Mouse (Mus musculus) layer of hippocampus, adult 11-12 months (tissue): Measurements from ENCODE around the gene Actl10.

Experiments
- DNase-seq: peaks from one replicate; pipeline ENCODE4 v3.0.0; 2022; ENCODE audit warnings: low spot score

The Actl10 gene

DNA sequence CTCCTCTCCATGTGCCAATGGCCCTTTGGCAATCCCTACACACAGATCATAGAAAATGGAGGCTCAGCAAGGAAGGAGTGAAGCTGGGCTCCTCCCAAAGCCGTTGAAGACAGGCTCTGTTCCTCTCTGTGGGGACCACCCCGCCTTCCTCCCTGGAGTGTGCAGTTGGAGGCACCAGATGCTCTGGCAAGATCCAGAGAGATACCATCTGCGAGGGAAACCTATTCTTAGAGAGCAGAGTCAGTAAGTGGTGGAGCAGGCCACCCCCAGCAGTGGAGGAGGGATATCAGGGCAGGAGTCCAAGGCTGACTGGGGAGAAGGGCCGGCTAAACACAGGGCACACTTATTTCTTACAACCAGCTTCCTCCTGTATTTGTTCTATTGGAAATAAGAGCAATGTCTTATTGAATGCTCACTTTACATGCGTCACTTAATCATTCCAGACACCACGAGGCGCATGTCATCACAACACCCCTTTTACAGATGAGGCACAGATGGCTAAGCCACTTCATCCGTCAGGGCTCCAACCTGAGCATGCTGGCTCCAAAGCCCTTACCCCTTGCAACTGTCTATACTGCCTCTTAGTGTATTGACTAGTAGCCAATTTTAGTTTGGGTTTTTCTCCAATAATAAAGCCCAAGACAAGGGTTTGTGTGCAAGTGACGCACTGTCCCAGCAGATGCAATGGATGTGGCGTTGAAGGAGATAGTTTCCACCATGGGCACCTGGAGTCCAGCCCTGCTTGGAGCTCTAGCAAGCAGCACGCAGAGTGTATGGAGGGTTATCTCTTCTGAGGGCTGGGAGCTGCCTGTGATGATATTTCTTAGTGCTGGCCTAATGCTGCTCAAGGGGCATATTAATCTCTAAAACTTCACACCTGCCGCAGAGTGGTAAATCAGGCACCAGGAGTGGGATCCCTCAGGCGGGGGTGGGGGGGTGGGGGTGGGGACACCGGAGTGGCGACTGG lies 32.6 kb downstream of the Actl10 start:
- peak; percentile 90 for DNase-seq

DNA sequence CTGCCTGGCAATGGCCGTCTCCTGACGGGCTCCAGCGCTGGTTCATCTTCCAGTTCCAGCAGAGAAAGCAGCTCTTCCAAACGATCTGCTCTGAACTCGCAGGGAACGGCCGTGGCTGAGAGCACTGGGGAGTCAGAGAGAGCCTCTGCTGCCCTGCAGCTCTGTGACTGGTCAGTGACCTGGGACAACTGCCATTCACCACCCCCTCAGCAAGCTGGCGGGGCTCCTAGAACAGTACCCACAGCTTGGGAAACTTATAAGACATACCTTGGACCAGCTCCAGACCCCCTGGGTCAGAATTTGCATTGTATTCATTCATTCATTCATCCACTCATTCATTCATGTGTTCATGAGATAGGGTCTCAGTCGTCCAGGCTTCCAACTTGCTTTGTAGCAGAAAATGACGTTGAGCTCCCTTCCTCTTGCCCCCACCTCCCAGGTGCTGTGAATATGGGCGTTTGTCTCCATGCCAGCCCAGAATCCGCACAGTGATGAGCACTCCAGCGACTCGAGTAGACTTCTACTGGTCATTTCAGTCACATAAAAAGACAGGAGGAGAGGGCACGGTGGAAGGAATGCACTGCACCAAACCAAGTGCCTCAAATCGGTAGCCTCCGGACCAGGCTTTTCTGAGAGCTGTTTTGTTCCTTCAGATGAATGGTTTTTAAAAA lies 33.5 kb downstream of the Actl10 start:
- no peak for DNase-seq

DNA sequence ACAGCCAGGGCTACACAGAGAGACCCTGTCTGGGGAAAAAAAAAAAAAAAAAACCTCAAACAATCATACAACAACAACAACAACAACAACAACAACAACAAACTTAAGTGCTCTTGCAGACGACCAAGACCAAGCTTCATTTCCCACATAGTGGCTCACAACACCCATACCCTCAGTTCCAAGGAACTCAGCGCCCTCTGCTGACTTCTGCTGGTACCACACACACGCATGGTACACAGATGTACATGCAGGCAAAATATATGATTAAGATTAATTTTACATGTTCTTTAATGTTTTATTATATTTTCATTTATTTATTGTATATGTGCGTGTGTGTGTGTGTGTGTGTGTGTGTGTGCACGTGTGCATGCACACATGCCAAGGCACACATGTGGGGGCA lies 34.8 kb downstream of the Actl10 start:
- DNase-seq = no peak

DNA sequence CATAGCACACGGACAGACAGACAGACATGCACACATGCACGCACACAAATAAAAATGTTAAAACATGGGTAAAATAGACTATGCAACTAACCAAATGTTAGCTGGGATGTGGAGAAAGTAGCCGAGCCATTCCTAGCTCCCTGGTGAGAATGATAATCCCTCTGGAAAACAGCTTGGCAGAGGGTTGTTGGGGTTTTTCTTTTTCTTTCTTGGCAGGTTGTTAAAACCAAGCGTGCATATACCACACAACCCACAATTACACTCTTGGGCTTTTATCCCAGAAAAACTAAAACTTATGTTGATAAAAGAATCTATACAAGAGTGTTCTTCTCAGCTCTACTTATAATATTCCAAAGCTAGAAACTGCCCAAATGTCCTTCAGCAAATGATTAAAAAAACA lies 37.5 kb downstream of the Actl10 start:
- no peak for DNase-seq

DNA sequence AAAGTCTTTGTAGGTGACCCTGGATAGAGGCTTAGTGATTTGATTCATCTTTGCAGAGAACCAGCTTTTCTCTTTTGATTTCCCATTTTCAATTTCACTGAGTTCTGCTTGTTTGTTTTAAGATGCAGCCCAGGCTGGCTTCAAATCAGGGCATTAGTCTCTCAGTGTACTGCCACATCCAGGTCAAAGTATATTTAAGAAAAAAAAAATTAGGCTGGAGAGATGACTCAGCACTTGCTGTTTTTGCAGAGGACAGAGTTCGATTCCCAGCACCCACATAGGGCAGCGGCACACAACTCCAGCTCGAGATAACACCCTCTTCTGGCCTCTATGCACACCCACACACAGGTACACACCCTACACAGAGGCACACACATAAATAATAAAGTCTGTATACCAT lies 39.7 kb downstream of the Actl10 start:
- DNase-seq = no peak

DNA sequence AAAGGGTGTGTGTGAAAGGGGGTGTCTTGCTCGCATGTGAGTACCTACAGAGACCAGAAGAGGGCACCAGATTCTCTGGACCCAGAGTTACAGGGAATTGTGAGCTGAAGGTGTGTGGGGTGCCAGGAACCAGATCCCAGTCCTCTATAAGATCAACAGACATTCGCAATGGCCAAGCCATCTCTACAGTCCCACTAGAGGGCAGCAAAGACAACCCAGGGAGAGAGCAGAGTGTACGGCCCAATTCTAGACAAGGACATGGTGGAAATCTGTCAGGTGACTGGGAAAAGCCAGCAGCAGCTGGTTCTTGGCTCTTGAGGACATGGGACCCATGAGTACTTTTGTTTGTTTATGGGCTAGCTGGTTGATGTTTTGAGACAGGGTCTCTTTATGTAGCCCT lies 41.4 kb downstream of the Actl10 start:
- DNase-seq = no peak

DNA sequence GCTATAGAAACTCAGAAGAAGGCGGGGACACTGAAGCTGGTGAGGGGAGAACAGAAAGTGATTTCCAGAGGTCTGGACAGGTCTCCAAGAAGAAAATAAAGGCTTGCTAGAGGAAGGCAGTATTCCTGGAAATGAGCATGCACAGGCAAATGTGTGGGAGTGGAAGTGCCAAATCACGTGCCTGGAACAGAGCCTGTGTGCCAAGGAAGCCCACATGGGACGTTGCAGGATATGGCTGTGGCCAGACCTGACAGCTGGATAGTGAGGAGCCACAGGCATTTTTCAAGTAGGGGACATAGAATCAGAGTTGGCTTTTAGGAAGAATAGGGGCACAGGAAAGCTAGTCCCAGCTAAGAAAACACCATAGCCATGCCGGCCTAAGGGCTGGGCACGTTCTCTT lies 44.2 kb downstream of the Actl10 start:
- no peak for DNase-seq

DNA sequence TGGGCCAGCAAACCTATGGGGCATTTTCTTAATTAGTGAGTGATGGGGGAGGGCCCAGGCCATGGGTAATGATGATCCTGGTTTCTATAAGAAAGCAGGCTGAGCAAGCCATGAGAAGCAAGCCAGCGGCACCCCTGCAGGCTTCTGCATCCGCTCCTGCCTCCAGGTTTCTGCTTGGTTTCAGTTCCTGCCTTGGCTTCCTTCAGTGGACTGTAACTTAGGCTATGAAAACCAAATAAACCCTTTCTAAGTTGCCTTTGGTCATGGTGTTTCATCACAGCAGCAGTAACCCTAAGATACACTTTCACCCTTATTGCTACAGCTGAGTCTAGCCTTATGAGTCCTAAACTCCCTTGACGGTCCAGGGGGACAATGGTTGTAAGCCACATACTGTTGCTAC lies 45.8 kb downstream of the Actl10 start:
- no peak for DNase-seq

DNA sequence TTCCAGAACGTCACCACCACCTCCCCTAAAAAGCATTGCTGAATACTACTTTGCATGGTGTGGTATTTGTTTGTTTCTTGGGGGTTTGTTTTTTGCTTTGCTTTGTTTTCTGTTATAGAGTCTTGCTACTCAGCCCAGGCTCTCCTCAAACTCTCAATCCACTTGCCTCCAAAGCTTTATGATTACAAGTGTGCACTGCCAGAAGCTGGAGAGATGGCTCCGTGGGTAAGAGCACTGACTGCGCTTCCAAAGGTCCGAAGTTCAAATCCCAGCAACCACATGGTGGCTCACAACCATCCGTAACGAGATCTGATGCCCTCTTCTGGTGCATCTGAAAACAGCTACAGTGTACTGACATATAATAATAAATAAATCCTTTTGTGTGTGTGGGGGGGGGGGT lies 49.0 kb downstream of the Actl10 start:
- DNase-seq = no peak

DNA sequence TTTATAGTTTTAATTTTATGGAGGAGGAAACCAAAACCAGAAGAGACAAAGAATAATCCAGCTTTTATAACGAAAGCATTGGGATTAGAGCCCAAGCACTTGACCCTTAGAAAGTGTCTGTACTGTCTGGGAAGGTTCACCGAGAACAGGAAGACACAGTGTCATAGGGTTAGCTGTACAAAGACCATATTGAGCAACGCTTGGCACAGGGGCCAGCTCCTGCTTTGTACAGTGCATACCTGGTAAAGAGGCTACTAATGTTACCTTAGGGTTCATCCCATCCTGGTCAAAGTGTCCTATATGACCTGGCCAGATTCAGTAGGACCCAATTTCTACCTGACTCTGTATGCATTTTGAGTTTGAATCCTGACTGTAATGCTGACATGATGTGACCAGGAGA lies 49.7 kb downstream of the Actl10 start:
- DNase-seq = no peak
